11 mouse cellular contexts compared by ENCODE assay signal in genomic region chr6:52314304-52315100, GRCm38 (mm10). TPM values are rescaled to one million over a fixed set of nuclear protein-coding genes. Genes with fewer than 3 reads are reported as not detected.
DNase-seq lines count a peak whose midpoint lies in the region; ATAC-seq lines count a peak whose summit lies in the region.
"Had no signal": no experiment of that assay in that cellular context is flagged by ENCODE, and none has a peak within 500 bp of the region (broad histone marks: within the 10 kb centered on the region; RNA-seq: fewer than 3 reads in every experiment).

No protein-coding gene starts in this region.

- WGBS in lung, embryonic 15.5 days, result under 1% methylated on average over 27 of the region's 27 CpGs
- under 1% methylated on average over 27 of the region's 27 CpGs for WGBS in hindbrain, embryonic 10.5 days
- WGBS in limb, embryonic 10.5 days, result under 1% methylated on average over 27 of the region's 27 CpGs
- WGBS in stomach, embryonic 14.5 days, result 2% methylated on average over 27 of the region's 27 CpGs

- no peak overlapping the region for H3K9ac ChIP-seq in lung, embryonic 15.5 days
- H3K9ac ChIP-seq in stomach, embryonic 14.5 days (replicated peaks; ENCODE audit: low read depth, low read length), result no peak overlapping the region

- H3K27ac ChIP-seq in lung, embryonic 15.5 days, result no peak overlapping the region
- peak overlapping the region; percentile 62; the same call in 1 of the 2 replicates for H3K27ac ChIP-seq in hindbrain, embryonic 10.5 days
- peak overlapping the region; percentile 82 for H3K27ac ChIP-seq in limb, embryonic 10.5 days
- no peak overlapping the region for H3K27ac ChIP-seq in stomach, embryonic 14.5 days (ENCODE audit: low read length)

- peak overlapping the region; percentile 18; the same call in 1 of the 2 replicates for H3K4me3 ChIP-seq in lung, embryonic 15.5 days
- peak overlapping the region; percentile 39 for H3K4me3 ChIP-seq in hindbrain, embryonic 10.5 days
- H3K4me3 ChIP-seq in limb, embryonic 10.5 days, result peak overlapping the region; percentile 46
- 0 out of 2 replicates have a peak overlapping the region, but pooled peaks have one; percentile 9 for H3K4me3 ChIP-seq in stomach, embryonic 14.5 days (ENCODE audit: low read depth, low read length)

- no peak for DNase-seq in lung, postnatal 14 days
- peak; percentile 40 for DNase-seq in hindbrain, embryonic 10.5 days (ENCODE audit: low spot score)
- DNase-seq in limb, embryonic 10.5 days (ENCODE audit: low spot score), result peak; percentile 63
- DNase-seq in thymus, postnatal 10 days (ENCODE audit: low spot score in 2 of 2), result no peak
- no peak for DNase-seq in frontal cortex, postnatal 10 days (ENCODE audit: low spot score in 2 of 2)
- no peak for DNase-seq in thymus, postnatal 0 days (ENCODE audit: low spot score)
- DNase-seq: cerebellum, adult 8-10 months; kidney, adult 2 months; lung, postnatal 4 days had no signal

- H3K27me3 ChIP-seq in lung, embryonic 15.5 days, result peaks cover 99% of the 10 kb centered on the region
- H3K27me3 ChIP-seq in hindbrain, embryonic 10.5 days (ENCODE audit: insufficient read depth, poor library complexity, severe bottlenecking), result peaks cover 100% of the 10 kb centered on the region
- H3K27me3 ChIP-seq in limb, embryonic 10.5 days (ENCODE audit: low read depth, poor library complexity, severe bottlenecking), result peaks cover 100% of the 10 kb centered on the region
- H3K27me3 ChIP-seq in stomach, embryonic 14.5 days (ENCODE audit: control insufficient read depth, insufficient read depth, low read length), result peaks cover 84% of the 10 kb centered on the region

- H3K9me3 ChIP-seq in lung, embryonic 15.5 days, result no peaks in the 10 kb centered on the region
- no peaks in the 10 kb centered on the region for H3K9me3 ChIP-seq in hindbrain, embryonic 10.5 days
- H3K9me3 ChIP-seq in limb, embryonic 10.5 days (replicated peaks), result no peaks in the 10 kb centered on the region
- H3K9me3 ChIP-seq in stomach, embryonic 14.5 days (ENCODE audit: control insufficient read depth, low read depth, low read length), result no peaks in the 10 kb centered on the region

- peak overlapping the region; percentile 42; the same call in 1 of the 2 replicates for H3K4me2 ChIP-seq in lung, embryonic 15.5 days
- no peak overlapping the region for H3K4me2 ChIP-seq in stomach, embryonic 14.5 days (replicated peaks; ENCODE audit: low read depth, low read length)

- H3K36me3 ChIP-seq in lung, embryonic 15.5 days, result no peaks in the 10 kb centered on the region
- H3K36me3 ChIP-seq in hindbrain, embryonic 10.5 days, result no peaks in the 10 kb centered on the region
- H3K36me3 ChIP-seq in limb, embryonic 10.5 days, result no peaks in the 10 kb centered on the region
- no peaks in the 10 kb centered on the region for H3K36me3 ChIP-seq in stomach, embryonic 14.5 days (ENCODE audit: control insufficient read depth, insufficient read depth, low read length)

- peaks cover 21% of the 10 kb centered on the region for H3K4me1 ChIP-seq in lung, embryonic 15.5 days
- H3K4me1 ChIP-seq in hindbrain, embryonic 10.5 days (replicated peaks), result peaks cover 27% of the 10 kb centered on the region
- peaks cover 76% of the 10 kb centered on the region for H3K4me1 ChIP-seq in limb, embryonic 10.5 days
- peaks cover 5% of the 10 kb centered on the region; the same call in 1 of the 2 replicates for H3K4me1 ChIP-seq in stomach, embryonic 14.5 days (ENCODE audit: control insufficient read depth, insufficient read depth, low read length)

- ATAC-seq in lung, embryonic 15.5 days (ENCODE audit: borderline replicate concordance, extremely low read depth, low FRiP score, low TSS enrichment), result no peak; the same call in 1 of the 2 replicates
- ATAC-seq in stomach, embryonic 14.5 days (ENCODE audit: insufficient number of reproducible peaks, insufficient read depth, low FRiP score, low read depth), result no peak

RNA-seq across cellular contexts. Expression of gene Evx1, which starts 1.2 kb away (rescaled TPM):
- polyA plus RNA-seq in lung, embryonic 15.5 days (2015; fragmentation: Nextera tagmentation; extraction: Ambion mirVana), result 0.06 and 0.10 TPM in 2 replicates
- 2.3 and 4.3 TPM in 2 replicates for polyA plus RNA-seq in hindbrain, embryonic 10.5 days (2016; fragmentation: Nextera tagmentation; extraction: Ambion mirVana)
- polyA plus RNA-seq in limb, embryonic 10.5 days (2016; fragmentation: Nextera tagmentation; extraction: Ambion mirVana), result 1.4 and 3.7 TPM in 2 replicates
- polyA plus RNA-seq in stomach, embryonic 14.5 days (2014; fragmentation: Nextera tagmentation; extraction: Ambion mirVana), result 0.12 and 0.14 TPM in 2 replicates
- not detected in 2 replicates for polyA plus RNA-seq in thymus, postnatal 0 days (2015; fragmentation: Nextera tagmentation; extraction: Ambion mirVana)
- polyA plus RNA-seq: kidney, adult 2 months had no signal

RNA-seq across cellular contexts. Expression of gene Hoxa13, which starts 53.8 kb away (rescaled TPM):
- polyA plus RNA-seq in lung, embryonic 15.5 days (2015; fragmentation: Nextera tagmentation; extraction: Ambion mirVana), result not detected in 2 replicates
- not detected in 2 replicates for polyA plus RNA-seq in hindbrain, embryonic 10.5 days (2016; fragmentation: Nextera tagmentation; extraction: Ambion mirVana)
- polyA plus RNA-seq in limb, embryonic 10.5 days (2016; fragmentation: Nextera tagmentation; extraction: Ambion mirVana), result 2.7 and 11.1 TPM in 2 replicates
- not detected in 2 replicates for polyA plus RNA-seq in stomach, embryonic 14.5 days (2014; fragmentation: Nextera tagmentation; extraction: Ambion mirVana)
- polyA plus RNA-seq in thymus, postnatal 0 days (2015; fragmentation: Nextera tagmentation; extraction: Ambion mirVana), result not detected in 2 replicates
- polyA plus RNA-seq: kidney, adult 2 months had no signal

Comparison
In these comparisons a context has a peak if more than half of its experiments do, and no peak if none do; other contexts are left out.
1. H3K27ac ChIP-seq: peak in hindbrain, embryonic 10.5 days (single experiment) and limb, embryonic 10.5 days (single experiment); none in lung, embryonic 15.5 days (single experiment) and stomach, embryonic 14.5 days (single experiment).
2. DNase-seq: peak in hindbrain, embryonic 10.5 days (single experiment) and limb, embryonic 10.5 days (single experiment); none in lung, postnatal 14 days (single experiment), thymus, postnatal 10 days (0 of 2), frontal cortex, postnatal 10 days (0 of 2) and thymus, postnatal 0 days (single experiment).
3. Peak in every context shown above with its lines, with median percentiles within 50 percentile points of each other: H3K4me3 ChIP-seq.